8 mouse cellular contexts compared by ENCODE assay signal in the genomic region with DNA sequence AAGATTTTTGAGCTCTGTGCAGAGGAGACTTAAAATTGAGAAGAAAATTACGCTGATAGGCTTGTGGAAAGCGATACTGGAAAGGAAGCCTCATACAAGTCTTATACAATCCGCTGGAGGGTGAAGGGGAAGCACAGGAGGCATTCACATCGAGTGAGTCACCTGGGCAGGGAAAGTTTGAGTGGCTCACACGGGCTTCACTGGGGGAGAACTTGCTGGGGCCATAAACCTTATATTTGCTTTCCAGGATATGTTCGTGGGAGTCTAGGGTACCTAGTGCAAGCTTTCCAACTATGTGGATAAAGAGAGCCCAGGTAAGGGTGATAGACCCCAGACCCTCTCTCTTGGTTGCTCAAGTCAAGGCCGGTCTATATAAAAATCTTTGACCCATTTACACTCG.
A peak's percentile ranks its signal among the peaks of the same experiment; 100 is the strongest.
DNase-seq lines count a peak whose midpoint lies in the region; ATAC-seq and TF ChIP-seq lines count a peak whose summit lies in the region.

No protein-coding gene starts in this region.

- no peak overlapping the region for H3K27ac ChIP-seq in heart, embryonic 13.5 days (replicated peaks)
- no peak overlapping the region for H3K27ac ChIP-seq in forebrain, embryonic 13.5 days
- H3K27ac ChIP-seq in limb, embryonic 14.5 days (replicated peaks; ENCODE audit: low read depth, low read length): no peak overlapping the region
- H3K27ac ChIP-seq in midbrain, embryonic 16.5 days (ENCODE audit: low read length): no peak overlapping the region

- TF ChIP-seq POLR2A in limb, embryonic 14.5 days (IDR thresholded peaks at IDR 0.05; ENCODE audit: borderline replicate concordance, extremely low read depth, insufficient read depth, insufficient read length): no peak

- 19% methylated on average over 8 of the region's 8 CpGs for WGBS in heart, embryonic 13.5 days
- 11% methylated on average over 8 of the region's 8 CpGs for WGBS in forebrain, embryonic 13.5 days
- WGBS in limb, embryonic 14.5 days: 26% methylated on average over 8 of the region's 8 CpGs
- WGBS in midbrain, embryonic 16.5 days: 13% methylated on average over 8 of the region's 8 CpGs

- H3K27me3 ChIP-seq in heart, embryonic 13.5 days (replicated peaks): peaks cover 6% of the 10 kb centered on the region; the same call in 1 of the 2 replicates
- no peaks in the 10 kb centered on the region for H3K27me3 ChIP-seq in forebrain, embryonic 13.5 days
- no peaks in the 10 kb centered on the region for H3K27me3 ChIP-seq in limb, embryonic 14.5 days (ENCODE audit: control insufficient read depth, insufficient read depth, low read length)
- H3K27me3 ChIP-seq in midbrain, embryonic 16.5 days (ENCODE audit: control insufficient read depth, insufficient read depth, low read depth, low read length): no peaks in the 10 kb centered on the region

- peak overlapping the region; percentile 39 for H3K4me3 ChIP-seq in heart, embryonic 13.5 days
- H3K4me3 ChIP-seq in forebrain, embryonic 13.5 days: no peak overlapping the region
- no peak overlapping the region for H3K4me3 ChIP-seq in limb, embryonic 14.5 days (replicated peaks; ENCODE audit: low read length)
- H3K4me3 ChIP-seq in midbrain, embryonic 16.5 days (ENCODE audit: low read depth, low read length): no peak overlapping the region

- ATAC-seq in heart, embryonic 13.5 days (ENCODE audit: extremely low read depth, insufficient number of reproducible peaks, low FRiP score, low TSS enrichment): no peak
- no peak for ATAC-seq in forebrain, embryonic 13.5 days
- ATAC-seq in limb, embryonic 14.5 days (ENCODE audit: low FRiP score, low read depth): no peak
- no peak for ATAC-seq in midbrain, embryonic 16.5 days

- H3K9ac ChIP-seq in heart, embryonic 13.5 days: peak overlapping the region; percentile 62
- 0 out of 2 replicates have a peak overlapping the region, but pooled peaks have one; percentile 30 for H3K9ac ChIP-seq in forebrain, embryonic 13.5 days
- no peak overlapping the region for H3K9ac ChIP-seq in limb, embryonic 14.5 days (ENCODE audit: low read depth, low read length, severe bottlenecking)
- H3K9ac ChIP-seq in midbrain, embryonic 16.5 days (ENCODE audit: low read depth, low read length): no peak overlapping the region; the same call in 1 of the 2 replicates

- H3K4me2 ChIP-seq in heart, embryonic 13.5 days: peak overlapping the region; percentile 68
- peak overlapping the region; percentile 53 for H3K4me2 ChIP-seq in forebrain, embryonic 13.5 days
- peak overlapping the region; percentile 22; the same call in 1 of the 2 replicates for H3K4me2 ChIP-seq in limb, embryonic 14.5 days (replicated peaks; ENCODE audit: low read depth, low read length, severe bottlenecking)
- peak overlapping the region; percentile 40 for H3K4me2 ChIP-seq in midbrain, embryonic 16.5 days (ENCODE audit: low read length)

- H3K9me3 ChIP-seq in heart, embryonic 13.5 days: no peaks in the 10 kb centered on the region
- H3K9me3 ChIP-seq in forebrain, embryonic 13.5 days (replicated peaks): no peaks in the 10 kb centered on the region
- H3K9me3 ChIP-seq in limb, embryonic 14.5 days (ENCODE audit: control insufficient read depth, low read length): no peaks in the 10 kb centered on the region
- no peaks in the 10 kb centered on the region for H3K9me3 ChIP-seq in midbrain, embryonic 16.5 days (replicated peaks; ENCODE audit: control insufficient read depth, low read length, poor library complexity, severe bottlenecking)

- no peak for DNase-seq in heart, adult 8-10 months (ENCODE audit: low spot score)
- DNase-seq in limb, embryonic 14.5 days (ENCODE audit: low spot score): no peak
- DNase-seq in thymus, postnatal 0 days (ENCODE audit: low spot score): no peak
- no peak for DNase-seq in natural killer cell, adult 2 months (ENCODE audit: low spot score in 2 of 2)
- no peak for DNase-seq in kidney, postnatal 4 days

- H3K4me1 ChIP-seq in heart, embryonic 13.5 days: peaks cover 26% of the 10 kb centered on the region
- H3K4me1 ChIP-seq in forebrain, embryonic 13.5 days: peaks cover 20% of the 10 kb centered on the region
- peaks cover 15% of the 10 kb centered on the region for H3K4me1 ChIP-seq in limb, embryonic 14.5 days (ENCODE audit: control insufficient read depth, insufficient read depth, low read length)
- H3K4me1 ChIP-seq in midbrain, embryonic 16.5 days (ENCODE audit: control insufficient read depth, insufficient read depth, low read length): peaks cover 6% of the 10 kb centered on the region

- no peaks in the 10 kb centered on the region for H3K36me3 ChIP-seq in heart, embryonic 13.5 days
- no peaks in the 10 kb centered on the region for H3K36me3 ChIP-seq in forebrain, embryonic 13.5 days (ENCODE audit: poor library complexity, severe bottlenecking)
- no peaks in the 10 kb centered on the region for H3K36me3 ChIP-seq in limb, embryonic 14.5 days (ENCODE audit: control insufficient read depth, insufficient read depth, low read length)
- no peaks in the 10 kb centered on the region for H3K36me3 ChIP-seq in midbrain, embryonic 16.5 days (ENCODE audit: control insufficient read depth, insufficient read depth, low read length)

Comparison
In these comparisons a context has a peak if more than half of its experiments do, and no peak if none do; other contexts are left out.
1. H3K9ac ChIP-seq: peak in heart, embryonic 13.5 days (single experiment) and forebrain, embryonic 13.5 days (single experiment); none in limb, embryonic 14.5 days (single experiment) and midbrain, embryonic 16.5 days (single experiment).
2. Peak in every context shown above with its lines, with median percentiles within 50 percentile points of each other: H3K4me2 ChIP-seq.